Mouse (Mus musculus) adrenal gland, postnatal 4 days (tissue): ENCODE measurements at regions not wholly inside any gene's neighbourhood (a gene's known extent, or its start where the extent isn't known, plus 50 kb on each side); places are given as distances from the start of the nearest gene placed in this dataset.

ENCODE experiments used
- DNase-seq, 2 experiments: peaks; one replicate each; pipeline ENCODE4 v3.0.0; 2021 to 2022; ENCODE audit warnings: low spot score in 2 of 2, mixed read lengths in 2 of 2

DNA sequence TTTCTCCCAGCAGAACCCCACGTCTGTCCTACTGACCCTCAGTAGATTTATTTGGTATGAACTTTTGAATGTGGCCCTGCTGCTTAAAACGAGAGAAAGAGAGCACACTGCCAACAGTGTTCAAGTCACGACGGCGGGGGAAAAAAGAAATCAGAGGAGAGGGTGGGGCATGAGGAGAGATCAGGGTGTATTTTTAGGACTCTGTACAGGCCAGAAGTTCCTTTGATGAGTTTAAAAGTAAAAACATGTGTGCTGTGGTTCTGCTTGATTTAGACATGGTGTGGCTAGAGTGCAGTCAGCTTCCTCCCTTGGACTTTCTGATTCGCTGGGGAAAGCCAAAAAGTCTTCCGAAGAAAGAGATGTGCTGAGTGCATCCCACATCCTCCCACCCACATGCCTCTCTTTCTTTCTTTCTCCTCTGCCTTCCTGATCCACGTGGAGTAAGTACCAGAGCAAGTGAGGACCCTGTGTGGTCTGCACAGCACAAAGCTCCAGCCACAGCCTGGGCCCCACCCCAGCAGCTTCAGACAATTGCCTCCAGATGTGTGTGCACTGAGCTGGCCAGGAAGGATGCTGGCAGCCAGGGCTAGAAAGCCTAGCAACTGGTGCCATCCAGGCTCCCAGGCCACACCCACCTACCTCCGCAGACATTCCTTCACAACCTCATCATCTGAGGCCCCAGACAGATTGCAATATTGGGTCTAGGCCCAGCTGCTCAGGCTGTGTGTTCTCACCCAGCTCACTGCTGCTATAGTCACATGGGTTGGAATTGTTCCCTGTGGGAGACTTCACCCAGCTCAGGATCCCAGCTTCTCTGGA, 78.5 kb upstream of the Cdh5 start:
- DNase-seq, result no peak

DNA sequence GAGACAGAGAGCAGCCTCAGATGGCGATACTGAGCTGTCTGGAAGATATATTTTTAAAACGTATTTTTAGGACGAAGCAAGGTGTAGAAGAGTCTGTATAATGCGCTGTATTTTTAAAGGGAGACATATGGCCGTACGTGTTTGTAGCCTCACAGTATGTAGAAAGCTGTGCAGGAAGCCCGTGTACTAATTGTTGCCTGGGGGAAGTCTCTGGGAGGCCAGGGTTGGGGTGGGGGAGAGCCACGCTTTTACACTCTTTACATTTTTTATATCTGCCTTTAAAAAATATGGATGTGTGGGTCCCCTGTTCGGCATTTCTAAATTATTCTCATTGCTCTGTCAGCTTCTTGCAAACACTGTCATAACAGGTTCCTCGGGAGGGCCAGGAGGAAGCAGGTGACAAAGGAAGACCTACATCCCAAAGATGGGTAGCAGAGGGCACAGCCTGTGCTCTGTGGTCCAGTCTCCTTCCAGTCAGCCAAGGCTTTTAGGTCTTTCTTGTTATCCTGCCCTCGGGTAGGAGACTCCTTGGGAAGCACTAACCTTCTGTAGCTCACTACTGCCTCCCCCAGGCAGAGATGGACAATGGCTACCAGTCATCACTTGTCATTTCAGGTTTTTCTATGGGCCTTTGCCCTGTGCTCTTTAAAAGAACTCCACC, 74.1 kb upstream of the Cdh5 start:
- peak in 1 of 2 experiments; percentile 13 for DNase-seq

DNA sequence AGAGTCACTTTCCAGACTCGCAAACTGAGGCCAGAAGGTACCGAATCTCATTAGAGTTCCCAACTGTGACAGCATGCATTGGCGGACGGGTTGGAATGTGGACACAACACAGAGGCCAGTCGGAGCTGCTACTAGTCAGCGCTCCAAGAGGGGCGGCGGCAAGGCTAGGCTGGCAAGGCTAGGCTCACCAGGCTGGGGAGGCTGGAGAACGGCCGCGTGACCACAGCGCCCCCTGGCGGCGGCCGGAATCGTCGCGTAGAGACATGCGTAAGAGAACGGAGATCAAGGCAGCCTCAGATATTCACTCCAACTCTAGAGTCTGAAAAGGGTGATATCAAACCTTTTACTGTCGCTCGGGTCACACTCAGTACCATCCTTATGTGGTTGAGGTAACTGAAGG, 72.8 kb upstream of the Cdh5 start:
- DNase-seq, result peak; percentile 65 to 75

DNA sequence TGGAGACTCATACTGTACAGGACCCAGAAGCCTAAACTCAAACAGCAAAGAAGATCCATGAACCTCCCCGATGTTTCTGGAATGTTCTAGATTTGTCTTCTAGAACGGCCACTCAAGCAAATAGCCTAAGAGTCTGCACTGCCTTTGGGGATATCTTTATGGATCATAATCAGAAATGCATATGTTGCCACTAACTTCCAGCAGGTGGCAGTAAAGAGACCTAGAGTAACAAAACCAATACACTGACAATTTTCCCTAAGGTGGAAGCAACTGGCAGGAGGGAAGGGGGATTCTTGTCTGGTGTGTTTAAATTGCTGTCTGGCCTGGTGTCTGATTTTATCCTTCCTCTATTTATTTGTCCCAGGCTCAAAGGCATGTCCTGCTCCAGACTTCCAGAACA, 69.2 kb upstream of the Cdh5 start:
- no peak for DNase-seq

DNA sequence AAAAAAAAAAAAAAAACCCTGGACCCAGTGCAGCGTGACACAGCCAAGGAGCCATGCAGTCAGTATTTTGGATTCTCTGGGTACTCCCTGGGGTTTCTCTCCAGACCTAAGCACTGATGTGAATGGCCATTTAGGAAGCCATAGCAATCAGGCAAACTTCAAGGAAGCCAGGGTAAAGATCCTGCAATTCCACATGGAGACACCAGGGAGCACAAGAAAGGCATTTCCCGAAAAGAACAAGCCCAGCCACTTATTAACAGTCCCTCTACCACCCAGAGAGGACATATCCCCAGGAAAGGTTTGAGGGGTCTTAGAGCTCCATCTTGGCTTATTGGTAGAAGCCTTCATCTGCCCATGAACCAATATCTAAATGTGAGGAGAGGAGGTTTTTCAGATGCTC, 68.3 kb upstream of the Cdh5 start:
- no peak for DNase-seq

DNA sequence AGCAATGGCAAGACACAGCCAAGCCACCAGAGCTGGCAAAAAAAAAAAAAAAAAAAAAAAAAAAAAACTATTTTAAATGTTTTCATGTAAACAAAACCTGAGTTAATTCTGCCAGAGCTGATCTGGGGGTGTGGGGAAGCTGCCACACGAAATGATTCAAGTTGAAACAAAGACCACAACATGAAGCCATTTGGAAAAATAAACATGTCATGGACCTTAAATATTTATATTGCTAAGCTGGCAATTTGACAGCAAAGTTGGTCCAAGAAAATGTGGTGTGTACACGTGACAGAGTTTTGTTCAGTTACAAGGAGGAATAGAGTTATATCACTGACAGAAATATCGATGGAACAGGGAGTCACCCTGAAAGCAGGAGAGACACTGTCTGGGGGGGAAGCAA, 67.1 kb upstream of the Cdh5 start:
- no peak for DNase-seq

DNA sequence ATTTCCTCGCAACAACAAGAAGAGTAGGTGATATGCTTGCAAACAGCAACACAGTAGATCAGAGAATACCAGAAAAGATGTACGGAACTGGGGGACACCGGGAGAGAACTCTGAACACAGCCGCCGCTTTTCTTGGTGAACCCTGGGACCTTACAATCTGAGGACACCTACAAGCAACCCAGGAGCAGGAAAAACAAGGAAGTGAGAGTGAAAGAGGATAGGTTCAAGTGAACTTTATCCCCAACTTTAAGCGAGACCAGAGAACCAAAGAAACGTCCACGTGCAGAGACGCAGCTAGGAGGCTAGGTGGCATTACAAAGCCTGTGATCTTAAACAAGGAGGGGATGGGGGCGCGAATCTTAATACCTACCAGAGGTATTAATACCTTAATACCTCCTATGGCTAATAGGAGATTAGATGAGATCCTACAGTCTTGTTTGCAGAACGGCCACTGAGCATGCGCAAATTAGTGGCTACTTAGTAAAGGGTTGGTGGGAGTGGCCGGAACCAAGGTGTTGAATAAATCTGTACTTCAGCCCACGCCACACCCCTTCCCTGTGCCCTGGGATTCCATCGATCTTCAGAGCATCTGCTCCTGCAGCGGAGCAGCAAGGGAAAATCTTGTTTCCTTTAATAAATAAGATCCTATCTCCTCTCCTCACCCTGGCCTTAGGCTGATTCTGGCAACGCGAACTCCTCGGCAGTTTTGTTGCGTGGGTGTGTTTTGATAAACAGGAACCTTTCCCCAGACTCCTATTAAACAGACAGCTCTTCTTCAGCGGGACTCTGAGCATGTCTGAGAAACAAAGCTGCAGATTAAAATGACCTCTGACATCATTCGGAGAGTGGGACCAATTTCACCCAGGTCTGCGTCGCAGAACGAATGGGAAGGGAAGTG, 64.6 kb upstream of the Cdh5 start:
- DNase-seq, result no peak

DNA sequence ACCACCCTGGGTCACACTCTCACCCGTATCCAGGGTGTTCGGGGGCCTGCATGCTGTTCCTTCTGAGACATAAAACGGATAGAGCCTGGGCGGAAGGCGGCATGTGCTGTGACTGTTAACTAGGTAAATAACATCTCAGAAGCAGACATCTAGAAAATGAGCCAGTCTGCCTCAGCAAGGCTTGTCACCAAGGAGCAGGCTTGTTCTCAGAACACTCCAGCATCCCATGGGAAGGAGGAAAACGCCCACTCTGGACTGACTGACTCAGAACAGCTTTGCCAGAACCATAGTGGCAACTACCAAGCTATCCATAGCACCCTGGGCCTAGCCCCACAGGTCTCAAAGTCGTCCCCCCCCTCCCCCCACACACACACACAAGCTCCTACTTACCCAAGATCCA, 63.8 kb upstream of the Cdh5 start:
- no peak for DNase-seq

DNA sequence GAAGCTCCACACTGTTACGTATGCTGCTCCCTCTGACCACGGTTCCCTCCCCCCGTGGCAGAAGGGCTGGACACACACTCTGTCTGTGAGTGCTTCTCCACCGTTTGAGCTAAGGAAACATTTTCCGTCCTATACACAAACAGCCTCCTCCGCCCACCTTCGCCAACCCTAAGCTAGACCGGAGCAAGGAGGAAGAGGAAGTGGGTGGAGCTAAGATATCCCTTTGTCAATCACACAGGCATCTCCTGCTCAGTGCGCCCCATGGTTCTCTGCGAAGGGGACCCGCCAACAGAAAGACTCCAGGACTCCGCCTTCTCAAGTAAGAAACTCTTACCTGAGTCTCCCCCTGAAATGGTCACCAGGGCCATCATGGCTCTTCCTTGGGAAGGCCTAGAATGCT, 61.9 kb upstream of the Cdh5 start:
- no peak for DNase-seq

DNA sequence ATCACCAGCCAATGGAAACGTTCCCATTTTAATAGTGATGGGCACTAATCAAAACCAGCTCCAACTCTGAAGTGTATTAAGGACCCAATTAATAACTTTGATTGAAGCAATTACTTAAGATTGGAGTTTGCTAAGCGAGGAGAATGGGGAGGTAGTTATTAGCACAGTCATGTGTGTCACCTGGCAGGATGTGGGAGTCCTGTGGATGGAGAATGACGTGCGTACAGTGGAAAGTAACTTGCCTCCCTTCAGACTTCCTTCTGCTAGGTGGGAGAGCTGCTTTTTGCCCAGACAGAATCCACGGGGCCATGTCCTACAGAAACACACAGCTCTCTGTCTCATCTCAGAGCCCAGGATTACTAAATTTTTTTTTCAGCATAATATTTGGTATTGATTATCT, 59.9 kb upstream of the Cdh5 start:
- no peak for DNase-seq

DNA sequence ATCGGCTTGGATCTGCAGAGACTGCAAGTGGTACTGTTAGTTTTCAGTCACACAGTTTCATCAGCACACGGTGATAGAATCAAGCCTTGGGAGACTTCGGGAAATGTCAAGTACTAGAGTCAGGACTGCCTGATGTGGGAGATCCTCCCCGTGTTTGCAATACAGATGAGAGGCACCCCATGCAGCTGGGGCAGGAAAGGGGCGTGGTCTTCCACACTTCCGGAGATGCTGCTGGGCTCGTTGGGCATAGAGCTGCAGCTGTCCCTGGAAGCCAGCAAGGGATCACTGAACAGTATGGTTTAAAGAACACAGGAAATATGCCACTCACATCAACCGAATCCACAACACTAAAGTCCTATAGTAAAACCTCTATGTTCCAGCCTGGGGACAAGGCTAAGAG, 59.0 kb upstream of the Cdh5 start:
- DNase-seq, result no peak

DNA sequence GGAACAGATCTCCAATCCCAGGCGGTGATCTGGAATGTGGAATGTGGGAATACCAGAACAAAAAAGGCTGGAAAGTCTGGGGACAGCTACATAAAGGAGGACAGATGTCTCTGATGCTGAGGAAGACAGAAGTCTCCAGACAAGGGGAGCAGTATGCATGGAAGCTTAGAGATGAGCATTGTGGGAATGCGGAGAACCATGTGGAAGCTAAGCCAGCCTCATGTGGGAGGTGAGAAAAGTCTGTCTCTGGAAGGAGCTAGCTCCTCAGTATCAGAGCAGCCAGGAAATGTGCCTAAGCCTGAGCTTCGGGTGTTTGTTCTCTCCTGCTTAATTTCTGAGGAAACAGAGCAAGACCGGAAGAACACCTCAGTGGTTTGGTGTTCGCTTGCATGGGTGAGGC, 53.4 kb upstream of the Cdh5 start:
- no peak for DNase-seq

DNA sequence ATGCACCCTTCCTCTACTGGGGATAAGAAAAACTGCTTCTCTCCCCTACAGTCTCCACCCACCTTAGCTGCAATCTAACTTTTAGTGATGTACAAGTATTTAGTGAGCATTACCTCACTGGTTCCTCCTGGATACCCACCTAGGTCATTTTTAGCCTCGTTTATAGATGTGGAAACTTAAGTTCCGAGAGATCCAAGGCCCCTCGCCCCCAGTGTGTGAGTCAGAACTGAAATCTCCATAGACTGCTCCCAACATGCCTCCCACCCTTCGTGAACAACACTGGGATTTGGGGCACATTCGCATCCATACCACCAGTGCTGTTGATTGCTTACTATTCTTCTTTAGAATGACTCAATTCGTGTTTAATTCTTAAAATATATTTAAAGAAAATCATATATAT, 52.2 kb upstream of the Cdh5 start:
- no peak for DNase-seq

DNA sequence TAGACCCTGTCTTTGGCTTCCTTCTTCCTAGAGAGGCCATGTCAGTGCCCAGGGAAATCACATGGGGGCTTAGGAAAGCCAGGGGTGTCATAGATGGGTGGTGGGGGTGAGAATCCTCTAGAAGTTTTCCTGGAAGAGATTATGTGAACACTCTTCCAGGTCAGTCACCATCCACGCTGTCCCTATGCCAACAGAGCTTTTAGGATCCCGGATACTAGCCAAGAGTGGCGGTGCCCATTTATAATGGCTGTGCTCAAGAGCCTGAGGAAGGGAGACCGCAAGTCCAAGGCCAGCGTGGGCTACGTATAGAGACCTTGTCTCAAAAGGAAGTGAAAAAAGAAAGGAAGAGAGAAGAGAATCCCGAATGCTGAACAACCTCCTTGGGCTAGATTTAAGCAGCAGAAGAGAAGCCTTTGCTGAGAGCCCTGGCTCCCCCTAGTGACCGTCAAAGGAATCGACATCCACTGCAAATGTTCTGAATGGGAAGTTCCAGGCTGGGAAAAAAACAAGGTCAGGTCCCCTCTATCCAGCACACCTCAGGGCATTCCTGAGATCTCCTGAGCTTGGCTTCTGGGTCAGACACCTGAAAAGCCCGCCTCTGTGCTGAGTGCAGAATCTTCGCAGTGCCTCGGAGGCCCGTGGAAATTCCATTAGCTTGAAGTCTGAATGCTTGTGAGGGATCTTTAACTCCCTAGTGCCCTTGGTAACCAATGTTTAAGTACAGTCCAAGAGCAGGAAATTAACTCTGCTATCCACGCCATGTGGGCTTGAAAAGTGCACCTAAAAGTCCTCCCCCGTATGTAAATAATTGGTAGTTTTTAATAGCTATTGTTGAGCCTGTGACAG, 50.5 kb upstream of the Cdh5 start:
- DNase-seq, result peak in 1 of 2 experiments; percentile 19

DNA sequence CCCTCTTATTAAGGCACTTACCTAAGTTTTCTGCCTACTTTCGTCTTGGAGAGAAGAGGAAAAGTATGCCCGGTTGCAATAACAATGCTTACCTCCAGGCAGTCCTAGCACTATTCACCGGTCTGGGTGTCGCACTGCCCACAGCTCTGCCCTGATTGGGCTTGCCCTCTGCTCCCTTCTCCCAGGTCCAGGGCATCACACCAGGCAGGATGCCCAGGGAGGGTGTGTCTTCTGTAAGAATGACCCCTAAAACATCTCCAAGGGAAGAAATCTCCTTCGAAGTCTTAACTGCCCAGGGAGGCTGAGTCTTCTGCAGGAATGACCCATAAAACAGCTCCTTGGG, 49.9 kb upstream of the Cdh5 start:
- DNase-seq, result no peak
